Mouse (Mus musculus): ENCODE data around the gene Fxyd6.

- TF ChIP-seq POLR2A (IDR thresholded peaks at IDR 0.05; ENCODE audit: extremely low read depth, insufficient read depth, low read length) (no peak), CTCF (IDR thresholded peaks at IDR 0.05; ENCODE audit: low read depth, low read length) (no peak)
Measured at GRCm38 (mm10) chr9:45326390-45326789, 43.6 kb upstream of the Fxyd6 start.

All from liver, adult 2 months (tissue).